Mouse (Mus musculus): ENCODE results near the gene Dok5. TPM values are rescaled to one million over a fixed set of nuclear protein-coding genes. Genes with fewer than 3 reads are reported as not detected.

Gene Dok5
- polyA plus RNA-seq, 1 experiment from 2014 or later = 6.1 TPM

Other genes with a start within 250 kb of the Dok5 start
- 94.0 and 98.9 TPM in 2 replicates for gene Pfdn4, start 235.4 kb upstream of the Dok5 start, polyA plus RNA-seq (2016; fragmentation: Nextera tagmentation; extraction: Ambion mirVana)
- 0.05 TPM in 1 of 2 replicates, not detected in the other for gene Cyp24a1, start 234.7 kb upstream of the Dok5 start, polyA plus RNA-seq (2016; fragmentation: Nextera tagmentation; extraction: Ambion mirVana)
- not detected in 2 replicates for gene 4930470P17Rik, start 129.8 kb upstream of the Dok5 start, polyA plus RNA-seq (2016; fragmentation: Nextera tagmentation; extraction: Ambion mirVana)

Measured in forebrain, embryonic 10.5 days (tissue).